Mouse (Mus musculus) hindbrain, postnatal 0 days (tissue): ENCODE data around the gene Itgav. TPM values are rescaled to one million over a fixed set of nuclear protein-coding genes. Genes with fewer than 3 reads are reported as not detected.
A peak's percentile ranks its signal among the peaks of the same experiment; 100 is the strongest.

Source experiments
- ATAC-seq: fragments of 200-750 bp; cut with Nextera tagmentation; 2 replicates; pipeline ENCODE4 v1.8.0; 2017; ENCODE audit warnings: mild to moderate bottlenecking, moderate TSS enrichment, moderate library complexity
- DNase-seq: peaks from one replicate; pipeline ENCODE4 v3.0.0-alpha.2; 2015; ENCODE audit warnings: low spot score
- H3K27ac ChIP-seq: fragments of 300-500 bp; sonication (generic); 2 replicates; pipeline ENCODE4 v1.5.1; 2014; ENCODE audit warnings: mild to moderate bottlenecking
- H3K27me3 ChIP-seq: fragments of 300-500 bp; sonication (generic); 2 replicates; pipeline ENCODE4 v1.6.1; 2014; ENCODE audit warnings: low read length, mixed read lengths; ENCODE audit not compliant: insufficient read depth
- H3K36me3 ChIP-seq: fragments of 300-500 bp; sonication (generic); 2 replicates; pipeline ENCODE4 v1.6.1; 2014; ENCODE audit warnings: low read length, mixed read lengths; ENCODE audit not compliant: insufficient read depth
- H3K4me1 ChIP-seq: fragments of 300-500 bp; sonication (generic); 2 replicates; pipeline ENCODE4 v1.6.1; 2014; ENCODE audit warnings: antibody characterized with exemption, low read length, mixed read lengths; ENCODE audit not compliant: insufficient read depth
- H3K4me2 ChIP-seq: fragments of 300-500 bp; sonication (generic); 2 replicates; pipeline ENCODE4 v1.6.1; 2014; ENCODE audit warnings: low read depth, mild to moderate bottlenecking, low read length, moderate library complexity, mixed read lengths
- H3K4me3 ChIP-seq: fragments of 300-500 bp; sonication (generic); 2 replicates; pipeline ENCODE4 v1.5.1; 2014; ENCODE audit warnings: low read length
- H3K9ac ChIP-seq: fragments of 300-500 bp; sonication (generic); replicated peaks from 2 replicates; pipeline ENCODE4 v1.6.1; 2014; ENCODE audit warnings: mild to moderate bottlenecking, low read length, moderate library complexity, mixed read lengths
- H3K9me3 ChIP-seq: fragments of 300-500 bp; sonication (generic); 2 replicates; pipeline ENCODE4 v1.6.1; 2016; ENCODE audit warnings: low read length, mixed read lengths
- CTCF ChIP-seq: IDR thresholded peaks from 2 replicates; pipeline ENCODE4 v1.5.1; 2016; ENCODE audit warnings: antibody characterized with exemption, control low read depth, low read depth
- WGBS: fragments of 180-500 bp; shearing (Covaris S2); extraction: QIAGEN DNeasy Blood & Tissue Kit; methylation state at CpG from one replicate; pipeline ENCODE4 v1.1.7; 2014; 5-methylcytosine and 5-hydroxymethylcytosine counted together
- polyA plus RNA-seq: library from polyadenylated mRNA; unstranded; fragments of >200 nt; fragmentation: Nextera tagmentation; extraction: Ambion mirVana; gene quantifications from 2 replicates; pipeline ENCODE4 v1.2.1, GENCODE M21; 2015
- total RNA-seq: library from RNA; depleted of rRNA; stranded (reverse); fragments of >200 nt; gene quantifications from 2 replicates; pipeline ENCODE4 v1.2.3, GENCODE M21; 2014

Gene Itgav
- total and polyA plus RNA-seq, 2 experiments from 2014 or later = 30.8 to 47.4 TPM

- Histone ChIP-seq H3K4me1 (no peaks in the 10 kb centered on the region), H3K36me3 (peaks cover 6% of the 10 kb centered on the region), H3K27me3 (no peaks in the 10 kb centered on the region), H3K4me3 (no peak overlapping the region), H3K9ac (no peak overlapping the region), H3K27ac (no peak overlapping the region), H3K4me2 (no peak overlapping the region), H3K9me3 (no peaks in the 10 kb centered on the region)
- no peak for DNase-seq
- no peak for ATAC-seq
- 42% methylated on average over 9 of the region's 9 CpGs for WGBS
- no peak for TF ChIP-seq CTCF
Measured at GRCm38 (mm10) chr2:83797902-83798497, 73.8 kb downstream of the Itgav start.

GRCm38 (mm10) chr2:83812483-83813272 lies 88.5 kb downstream of the Itgav start, which contains the start of gene Fam171b:
Gene Fam171b (plus strand): TSS chr2:83812636.
- Histone ChIP-seq H3K27me3 (no peaks in the 10 kb centered on the region), H3K4me2 (peak within 1 kb of the TSS; percentile 63), H3K4me1 (peaks cover 5% of the 10 kb centered on the region; the same call in 1 of the 2 replicates), H3K9ac (peak within 1 kb of the TSS; percentile 94), H3K4me3 (peak within 1 kb of the TSS; percentile 88), H3K9me3 (no peaks in the 10 kb centered on the region), H3K27ac (peak within 1 kb of the TSS; percentile 98), H3K36me3 (no peaks in the 10 kb centered on the region)
- peak; percentile 22; the same call in 1 of the 2 replicates for TF ChIP-seq CTCF
- under 1% methylated on average over 49 of the region's 63 CpGs for WGBS
- DNase-seq (peak; percentile 91), ATAC-seq (peak; percentile 97)

GRCm38 (mm10) chr2:83813273-83813892 lies 89.2 kb downstream of the Itgav start:
- H3K4me1 ChIP-seq = peaks cover 5% of the 10 kb centered on the region; the same call in 1 of the 2 replicates
- H3K27me3 ChIP-seq = no peaks in the 10 kb centered on the region
- WGBS = 9% methylated on average over 10 of the region's 10 CpGs
- H3K4me2 ChIP-seq = peak overlapping the region; percentile 63
- H3K9me3 ChIP-seq = no peaks in the 10 kb centered on the region
- ATAC-seq (peak; percentile 59), DNase-seq (peak; percentile 59)
- peak overlapping the region; percentile 94 for H3K9ac ChIP-seq
- H3K36me3 ChIP-seq = no peaks in the 10 kb centered on the region
- H3K27ac ChIP-seq = peak overlapping the region; percentile 98
- H3K4me3 ChIP-seq = peak overlapping the region; percentile 88
- no peak for TF ChIP-seq CTCF

GRCm38 (mm10) chr2:83814009-83814408 lies 89.8 kb downstream of the Itgav start:
- Histone ChIP-seq H3K4me3 (peak overlapping the region; percentile 88), H3K27me3 (no peaks in the 10 kb centered on the region), H3K4me2 (peak overlapping the region; percentile 63), H3K27ac (0 out of 2 replicates have a peak overlapping the region, but pooled peaks have one; percentile 17), H3K9ac (peak overlapping the region; percentile 94), H3K9me3 (no peaks in the 10 kb centered on the region), H3K36me3 (no peaks in the 10 kb centered on the region), H3K4me1 (peaks cover 5% of the 10 kb centered on the region; the same call in 1 of the 2 replicates)
- DNase-seq (peak; percentile 48), ATAC-seq (no peak)
- TF ChIP-seq CTCF = no peak
- 21% methylated on average over 6 of the region's 6 CpGs for WGBS

- WGBS = 57% methylated on average over 6 of the region's 6 CpGs
- Histone ChIP-seq H3K27ac (no peak overlapping the region), H3K9me3 (no peaks in the 10 kb centered on the region), H3K27me3 (no peaks in the 10 kb centered on the region), H3K9ac (no peak overlapping the region), H3K4me1 (peaks cover 5% of the 10 kb centered on the region; the same call in 1 of the 2 replicates), H3K4me3 (no peak overlapping the region), H3K36me3 (no peaks in the 10 kb centered on the region), H3K4me2 (no peak overlapping the region)
- DNase-seq (no peak), ATAC-seq (no peak)
- TF ChIP-seq CTCF = no peak
Measured at GRCm38 (mm10) chr2:83816147-83816546, 92.0 kb downstream of the Itgav start.

GRCm38 (mm10) chr2:83825161-83825560 lies 101.0 kb downstream of the Itgav start:
- H3K27ac ChIP-seq = no peak overlapping the region
- ATAC-seq = no peak

More at GRCm38 (mm10) chr2:83825161-83825560, 101.0 kb downstream of the Itgav start:
- WGBS = 46% methylated on average over 5 of the region's 5 CpGs
- DNase-seq = no peak
- Histone ChIP-seq H3K4me3 (no peak overlapping the region), H3K27me3 (no peaks in the 10 kb centered on the region), H3K4me1 (0 out of 2 replicates have a peak, but pooled peaks cover 3% of the 10 kb centered on the region), H3K9me3 (no peaks in the 10 kb centered on the region), H3K4me2 (no peak overlapping the region), H3K36me3 (no peaks in the 10 kb centered on the region), H3K9ac (no peak overlapping the region)
- TF ChIP-seq CTCF = no peak
